Mouse (Mus musculus) midbrain, postnatal 0 days (tissue): ENCODE data around the gene Gm21836. TPM values are rescaled to one million over a fixed set of nuclear protein-coding genes. Genes with fewer than 3 reads are reported as not detected.
"Not testable (repeated sequence)": the region's sequence is repeated elsewhere in the genome, so short reads cannot be mapped to it uniquely, and the experiment has no call there.

ENCODE experiments used
- ATAC-seq: fragments of 200-750 bp; cut with Nextera tagmentation; 2 replicates; pipeline ENCODE4 v1.8.0; 2017; ENCODE audit warnings: moderate number of reproducible peaks, mild to moderate bottlenecking, moderate TSS enrichment, moderate library complexity; ENCODE audit not compliant: low FRiP score
- DNase-seq: peaks from one replicate; pipeline ENCODE4 v3.0.0-alpha.2; 2015; ENCODE audit warnings: low spot score
- H3K27ac ChIP-seq: fragments of 300-500 bp; sonication (generic); 2 replicates; pipeline ENCODE4 v1.5.1; 2014; ENCODE audit warnings: low read depth, mild to moderate bottlenecking, low read length, mixed read lengths
- H3K27me3 ChIP-seq: fragments of 300-500 bp; sonication (generic); 2 replicates; pipeline ENCODE4 v1.6.1; 2014; ENCODE audit warnings: low read length, control low read depth, mixed read lengths; ENCODE audit not compliant: insufficient read depth
- H3K36me3 ChIP-seq: fragments of 300-500 bp; sonication (generic); 2 replicates; pipeline ENCODE4 v1.6.1; 2014; ENCODE audit warnings: low read length, control low read depth, mixed read lengths; ENCODE audit not compliant: insufficient read depth
- H3K4me1 ChIP-seq: fragments of 300-500 bp; sonication (generic); 2 replicates; pipeline ENCODE4 v1.6.1; 2014; ENCODE audit warnings: mild to moderate bottlenecking, control low read depth, antibody characterized with exemption, low read length, mixed read lengths; ENCODE audit not compliant: insufficient read depth
- H3K4me2 ChIP-seq: fragments of 300-500 bp; sonication (generic); 2 replicates; pipeline ENCODE4 v1.6.1; 2014; ENCODE audit warnings: low read depth, mild to moderate bottlenecking, low read length, mixed read lengths; ENCODE audit not compliant: poor library complexity, severe bottlenecking
- H3K4me3 ChIP-seq: fragments of 300-500 bp; sonication (generic); 2 replicates; pipeline ENCODE4 v1.5.1; 2014; ENCODE audit warnings: low read depth, mild to moderate bottlenecking, low read length, moderate library complexity
- H3K9ac ChIP-seq: fragments of 300-500 bp; sonication (generic); replicated peaks from 2 replicates; pipeline ENCODE4 v1.6.1; 2014; ENCODE audit warnings: mild to moderate bottlenecking, low read length, moderate library complexity, mixed read lengths; ENCODE audit not compliant: poor library complexity, severe bottlenecking
- H3K9me3 ChIP-seq: fragments of 300-500 bp; sonication (generic); 2 replicates; pipeline ENCODE4 v1.6.1; 2016; ENCODE audit warnings: low read length, control low read depth
- CTCF ChIP-seq: IDR thresholded peaks from 2 replicates; pipeline ENCODE4 v1.5.1; 2016; ENCODE audit warnings: antibody characterized with exemption, mild to moderate bottlenecking
- WGBS: fragments of 180-500 bp; shearing (Covaris S2); extraction: QIAGEN DNeasy Blood & Tissue Kit; methylation state at CpG from one replicate; pipeline ENCODE4 v1.1.7; 2014; 5-methylcytosine and 5-hydroxymethylcytosine counted together
- polyA plus RNA-seq: library from polyadenylated mRNA; unstranded; fragments of >200 nt; fragmentation: Nextera tagmentation; extraction: Ambion mirVana; gene quantifications from 2 replicates; pipeline ENCODE4 v1.2.1, GENCODE M21; 2015
- total RNA-seq: library from RNA; depleted of rRNA; stranded (reverse); fragments of >200 nt; gene quantifications from 2 replicates; pipeline ENCODE4 v1.2.3, GENCODE M21; 2014; rRNA removed

The Gm21836 gene
- not detected in 2 replicates for total RNA-seq
- not detected in 2 replicates for polyA plus RNA-seq

- not testable (repeated sequence) for H3K4me3 ChIP-seq, ATAC-seq, H3K27ac ChIP-seq, H3K9ac ChIP-seq, H3K4me2 ChIP-seq, H3K36me3 ChIP-seq, DNase-seq, H3K9me3 ChIP-seq, H3K27me3 ChIP-seq, H3K4me1 ChIP-seq
- WGBS: 88% methylated on average over 2 of the region's 2 CpGs
These were observed at the start of gene Gm21836 for GRCm38 (mm10) chr9:124493693-124494092. Gm21836 (minus strand) TSS chr9:124493793.

GRCm38 (mm10) chr9:124480361-124480980 lies 13.1 kb downstream of the Gm21836 start:
- H3K27ac ChIP-seq, DNase-seq, ATAC-seq, H3K9ac ChIP-seq, H3K4me2 ChIP-seq, H3K4me3 ChIP-seq, H3K27me3 ChIP-seq, H3K4me1 ChIP-seq, H3K9me3 ChIP-seq: not testable (repeated sequence)
- 58% methylated on average over 11 of the region's 15 CpGs for WGBS
- peaks cover 11% of the 10 kb centered on the region for H3K36me3 ChIP-seq

GRCm38 (mm10) chr9:124478081-124478480 lies 15.5 kb downstream of the Gm21836 start:
- no peak overlapping the region for H3K27ac ChIP-seq
- no peaks in the 10 kb centered on the region for H3K9me3 ChIP-seq
- ATAC-seq (no peak), DNase-seq (no peak)
- no peak overlapping the region for H3K9ac ChIP-seq
- no peak overlapping the region for H3K4me3 ChIP-seq
- no peak for TF ChIP-seq CTCF
- H3K36me3 ChIP-seq: peaks cover 11% of the 10 kb centered on the region
- H3K4me2 ChIP-seq: no peak overlapping the region
- H3K27me3 ChIP-seq: no peaks in the 10 kb centered on the region
- WGBS: 80% methylated on average over 3 of the region's 3 CpGs
- no peaks in the 10 kb centered on the region for H3K4me1 ChIP-seq

DNA sequence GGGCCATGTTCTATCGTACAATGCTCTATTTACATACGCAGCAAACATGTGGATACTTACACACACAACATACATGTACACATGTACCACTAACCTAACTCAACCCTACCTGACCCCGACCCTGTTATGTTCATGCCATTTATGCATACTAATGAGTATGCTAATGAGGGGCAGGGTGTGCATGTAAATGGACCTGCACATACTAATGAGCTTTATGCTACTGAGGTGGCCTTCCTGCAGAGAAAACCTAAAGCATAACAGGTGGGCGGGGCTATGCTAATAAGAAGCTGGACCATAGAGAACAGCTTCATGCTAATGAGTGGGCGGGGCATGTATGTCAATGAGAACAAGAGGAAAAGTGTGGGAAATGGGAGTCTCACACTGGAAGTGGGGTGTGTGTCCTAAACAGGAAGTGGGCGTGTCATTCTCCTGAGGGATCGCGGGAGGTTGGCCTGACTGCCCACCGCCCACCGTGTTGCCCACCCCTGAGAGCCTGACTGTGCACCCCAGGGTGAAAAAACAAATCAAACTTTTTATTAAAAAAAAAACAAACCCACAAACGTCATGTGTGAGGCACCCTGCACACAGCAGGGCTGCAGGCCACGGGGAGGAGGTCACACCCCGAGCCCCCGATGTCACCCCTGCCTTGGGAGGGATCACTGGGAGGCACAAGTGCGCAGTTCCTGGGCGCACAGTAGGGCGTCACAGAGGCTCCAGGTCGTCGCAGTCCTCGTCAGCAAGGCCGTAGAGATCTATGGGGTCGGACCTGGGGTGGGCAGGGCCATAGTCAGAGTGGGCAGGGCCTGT lies 17.3 kb downstream of the Gm21836 start, which contains the start of gene Ppp2r3d:
Gene Ppp2r3d (minus strand): TSS at position 803 of the 807 bp plus-strand sequence.
- Histone ChIP-seq H3K27ac (no peak within 1 kb of the TSS), H3K4me2 (no peak within 1 kb of the TSS), H3K9ac (no peak within 1 kb of the TSS), H3K4me3 (no peak within 1 kb of the TSS), H3K36me3 (peaks cover 11% of the 10 kb centered on the region), H3K4me1 (no peaks in the 10 kb centered on the region), H3K27me3 (no peaks in the 10 kb centered on the region), H3K9me3 (no peaks in the 10 kb centered on the region)
- DNase-seq (no peak), ATAC-seq (peak; percentile 60)
- TF ChIP-seq CTCF: no peak
- 99% methylated on average over 20 of the region's 22 CpGs for WGBS

- no peak overlapping the region for H3K4me3 ChIP-seq
- peaks cover 11% of the 10 kb centered on the region for H3K36me3 ChIP-seq
- no peak overlapping the region for H3K4me2 ChIP-seq
- ATAC-seq (peak; percentile 38), DNase-seq (no peak)
- no peaks in the 10 kb centered on the region for H3K27me3 ChIP-seq
- WGBS: 88% methylated on average over 15 of the region's 15 CpGs
- no peak overlapping the region for H3K9ac ChIP-seq
- no peak for TF ChIP-seq CTCF
- no peaks in the 10 kb centered on the region for H3K4me1 ChIP-seq
- no peak overlapping the region for H3K27ac ChIP-seq
- H3K9me3 ChIP-seq: no peaks in the 10 kb centered on the region
These were observed 17.9 kb downstream of the Gm21836 start for GRCm38 (mm10) chr9:124475689-124476088.

GRCm38 (mm10) chr9:124456572-124456971 lies 37.0 kb downstream of the Gm21836 start:
- H3K4me1 ChIP-seq: no peaks in the 10 kb centered on the region
- H3K4me3 ChIP-seq: no peak overlapping the region
- H3K36me3 ChIP-seq: no peaks in the 10 kb centered on the region
- no peaks in the 10 kb centered on the region for H3K27me3 ChIP-seq
- no peak overlapping the region for H3K27ac ChIP-seq
- H3K9ac ChIP-seq: no peak overlapping the region
- H3K4me2 ChIP-seq: no peak overlapping the region
- TF ChIP-seq CTCF: peak; percentile 67
- no peak for DNase-seq
- H3K9me3 ChIP-seq: no peaks in the 10 kb centered on the region
- ATAC-seq: no peak
- 0% methylated on average over 1 of the region's 1 CpGs for WGBS

Other genes starting within 250 kb of the Gm21836 start
- 9.7 and 17.3 TPM in 2 replicates for gene 2010315B03Rik, start 181.1 kb downstream of the Gm21836 start, total RNA-seq
- 13.1 and 13.6 TPM in 2 replicates for gene 2010315B03Rik, start 181.1 kb downstream of the Gm21836 start, polyA plus RNA-seq
- gene Ppp2r3d, start 16.9 kb downstream of the Gm21836 start, total RNA-seq: 114 and 134 TPM in 2 replicates
- 151 and 168 TPM in 2 replicates for gene Ppp2r3d, start 16.9 kb downstream of the Gm21836 start, polyA plus RNA-seq